Mouse (Mus musculus) spleen, adult 12 weeks (tissue): ENCODE measurements at regions not wholly inside any gene's neighbourhood (a gene's known extent, or its start where the extent isn't known, plus 50 kb on each side); places are given as distances from the start of the nearest gene placed in this dataset.

ENCODE experiments used
- DNase-seq: peaks from one replicate; pipeline ENCODE4 v3.0.0; 2022; ENCODE audit warnings: low spot score

DNA sequence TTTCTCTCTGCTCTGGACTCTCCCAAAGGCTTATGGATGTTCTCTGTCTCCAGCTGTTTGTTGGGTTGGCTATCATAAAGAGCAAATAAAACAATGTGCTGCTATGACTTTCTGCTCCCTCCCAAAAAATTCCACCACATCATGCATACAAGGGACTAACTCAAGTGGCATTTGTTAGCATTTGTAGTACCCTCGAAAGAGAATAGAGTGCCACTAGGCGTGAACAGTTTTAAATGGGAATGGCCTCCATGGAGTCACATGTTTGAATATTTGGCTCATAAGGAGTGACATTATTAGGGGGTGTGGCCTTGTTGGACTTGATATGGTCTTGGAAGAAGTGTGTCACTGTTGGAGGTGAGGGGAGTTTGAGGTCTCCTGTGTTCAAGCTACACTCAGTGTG lies 86.5 kb upstream of the Serbp1 start:
- no peak for DNase-seq

DNA sequence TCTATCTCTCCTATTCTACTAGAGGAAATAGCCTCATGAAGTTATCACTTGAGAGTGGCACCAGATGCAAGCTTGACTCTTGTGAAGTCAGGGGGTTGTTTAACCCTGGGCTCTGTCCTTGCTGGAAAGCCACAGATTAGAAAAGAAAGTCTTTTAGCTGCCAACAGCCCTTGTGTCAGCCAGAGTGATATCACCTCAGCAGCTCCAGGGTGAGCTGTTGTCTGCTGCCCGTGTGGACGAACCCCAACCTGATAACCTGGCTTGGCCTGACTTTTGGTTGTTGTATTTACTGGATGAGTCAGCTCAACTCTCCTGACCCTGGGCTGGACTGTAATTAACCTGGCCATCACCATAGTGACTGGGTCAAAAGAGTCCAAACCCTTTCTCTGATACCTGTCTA lies 88.6 kb upstream of the Serbp1 start:
- DNase-seq: no peak

DNA sequence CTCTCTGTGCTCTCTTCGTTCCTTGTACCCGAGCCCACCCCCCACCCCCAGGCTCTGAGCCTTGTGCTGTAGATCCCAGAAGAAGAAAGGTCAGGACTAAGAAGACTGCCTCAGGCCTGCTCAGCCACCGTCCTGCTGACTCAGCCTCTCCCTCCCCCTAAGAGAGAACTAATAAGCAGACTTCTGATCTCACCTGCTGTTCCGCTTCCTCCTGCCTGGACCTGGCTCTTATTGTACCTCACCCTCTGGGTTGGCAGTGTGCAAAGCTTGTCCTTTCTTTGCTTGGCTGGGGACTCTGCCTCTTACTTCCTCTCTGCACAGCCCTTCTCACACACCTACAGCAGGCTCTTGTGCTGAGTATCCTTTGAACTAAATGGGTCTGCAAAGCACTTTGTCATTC lies 91.3 kb upstream of the Serbp1 start:
- DNase-seq: no peak

DNA sequence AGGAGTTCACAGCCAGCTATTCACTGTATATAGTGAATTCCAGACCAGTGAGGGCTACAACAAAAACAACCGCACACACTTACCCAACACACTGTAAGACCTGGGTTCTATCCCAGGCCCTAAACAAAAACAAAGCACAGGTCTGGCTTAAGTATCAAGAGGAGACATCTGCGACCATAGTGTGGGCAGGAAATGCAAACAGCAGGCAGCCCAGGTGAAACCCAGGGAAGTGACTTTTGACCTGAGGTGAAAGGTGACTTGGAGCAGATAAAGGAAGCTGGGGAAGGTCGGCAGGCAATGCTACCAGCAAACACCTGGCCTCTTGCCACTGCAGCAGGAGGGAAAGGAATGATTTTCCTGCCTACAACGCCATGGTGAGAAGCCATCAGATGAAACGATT lies 92.0 kb upstream of the Serbp1 start:
- DNase-seq: no peak

DNA sequence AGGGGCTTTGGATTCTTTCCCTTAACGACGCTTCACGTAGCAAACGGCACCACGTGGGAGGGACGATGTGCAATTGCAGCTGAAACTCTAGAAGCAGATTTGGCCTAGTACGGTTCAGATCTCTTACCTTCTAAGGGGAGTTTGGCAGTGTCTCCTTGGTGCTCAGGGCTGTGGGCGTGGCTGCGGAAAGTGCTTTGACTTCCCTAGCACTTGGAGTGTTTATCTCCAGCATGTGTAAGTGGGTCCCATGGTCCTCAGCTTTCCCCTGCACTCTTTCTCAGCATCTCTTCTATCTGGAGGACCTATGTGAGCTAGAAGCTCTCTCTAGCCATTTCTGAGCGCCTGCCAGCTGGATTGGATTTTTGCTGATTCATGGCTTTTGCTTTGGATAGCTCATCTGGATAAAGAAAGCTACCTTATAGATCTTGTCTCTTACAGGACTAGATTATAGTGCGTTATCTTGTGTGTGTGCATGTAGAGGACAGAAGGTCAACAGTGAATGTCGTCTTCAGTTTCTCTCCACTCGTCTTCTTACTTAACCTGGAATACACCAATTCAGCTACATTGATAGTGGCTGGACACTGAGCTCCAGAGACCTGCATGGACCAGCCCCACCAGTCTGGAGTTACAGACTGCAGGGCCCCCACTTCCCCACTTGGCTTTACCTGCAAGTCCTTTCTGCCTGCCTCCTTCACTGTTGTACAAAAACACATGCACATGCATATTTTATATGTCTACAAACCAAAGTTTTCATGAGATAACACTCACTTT lies 92.8 kb upstream of the Serbp1 start:
- no peak for DNase-seq

DNA sequence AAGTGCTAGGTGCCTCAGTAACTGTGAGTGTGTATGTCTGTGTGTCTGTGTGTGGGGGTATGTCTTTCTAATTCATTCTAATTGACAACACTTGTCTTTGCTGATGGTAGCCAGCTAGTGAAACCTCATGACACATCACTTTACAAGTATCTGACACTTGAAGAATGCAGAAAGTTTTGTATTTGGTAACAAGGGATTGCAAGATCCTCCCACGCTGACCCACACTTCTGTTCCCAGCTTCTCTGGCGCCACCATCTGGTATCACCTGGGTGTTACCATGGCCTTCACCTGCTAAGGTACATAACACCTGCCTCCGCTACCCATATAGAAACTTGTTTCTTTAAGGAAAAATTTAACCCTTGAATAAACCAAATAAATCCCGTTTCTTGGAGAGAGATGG lies 95.8 kb upstream of the Serbp1 start:
- peak; percentile 31 for DNase-seq

DNA sequence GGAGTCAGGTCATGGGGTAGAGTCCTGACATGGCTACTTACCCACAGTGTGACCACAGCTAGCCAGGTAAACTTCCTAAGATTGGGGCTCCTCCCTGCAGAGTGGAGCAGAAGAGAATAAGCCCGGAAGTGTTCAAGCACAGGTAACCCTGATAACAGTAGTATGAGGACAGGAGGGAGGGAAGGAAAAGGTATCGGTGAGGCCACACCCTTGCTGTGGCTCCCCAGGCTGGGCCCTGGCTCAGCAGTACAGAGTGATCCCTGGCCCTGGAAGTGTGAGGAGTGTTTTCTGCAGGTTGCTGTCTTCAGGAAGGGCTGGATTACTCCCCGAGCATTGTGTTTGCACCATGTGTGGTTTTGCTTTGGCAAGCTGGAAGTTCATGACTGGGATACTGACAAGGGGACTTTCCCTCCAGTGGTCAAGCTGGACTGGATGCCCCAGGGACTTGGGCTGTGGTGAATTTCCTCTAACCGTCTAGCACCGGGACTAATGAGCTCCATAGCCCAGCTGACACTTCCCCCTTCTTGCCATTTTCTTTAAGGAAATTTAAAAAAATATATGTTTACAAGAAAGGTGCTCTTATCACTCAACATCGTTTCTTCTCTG lies 97.2 kb upstream of the Serbp1 start:
- no peak for DNase-seq

DNA sequence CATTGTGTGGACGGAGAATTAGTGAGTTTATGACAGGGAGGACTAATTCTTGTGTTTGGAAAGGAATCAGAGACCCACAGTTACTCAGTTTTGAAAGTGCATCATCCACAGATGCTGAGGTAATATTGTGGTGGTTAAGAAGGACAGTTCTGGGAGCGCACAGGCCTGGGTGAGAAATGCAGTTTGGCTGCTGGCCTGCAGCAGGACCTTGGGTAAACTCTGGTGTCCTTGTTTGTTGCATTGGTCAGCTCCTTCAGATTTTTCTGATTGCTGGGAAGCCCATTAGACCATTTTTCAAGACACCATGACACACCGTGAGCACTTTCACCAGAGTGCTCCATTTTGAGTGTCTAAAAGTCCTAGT lies 99.0 kb upstream of the Serbp1 start:
- no peak for DNase-seq

DNA sequence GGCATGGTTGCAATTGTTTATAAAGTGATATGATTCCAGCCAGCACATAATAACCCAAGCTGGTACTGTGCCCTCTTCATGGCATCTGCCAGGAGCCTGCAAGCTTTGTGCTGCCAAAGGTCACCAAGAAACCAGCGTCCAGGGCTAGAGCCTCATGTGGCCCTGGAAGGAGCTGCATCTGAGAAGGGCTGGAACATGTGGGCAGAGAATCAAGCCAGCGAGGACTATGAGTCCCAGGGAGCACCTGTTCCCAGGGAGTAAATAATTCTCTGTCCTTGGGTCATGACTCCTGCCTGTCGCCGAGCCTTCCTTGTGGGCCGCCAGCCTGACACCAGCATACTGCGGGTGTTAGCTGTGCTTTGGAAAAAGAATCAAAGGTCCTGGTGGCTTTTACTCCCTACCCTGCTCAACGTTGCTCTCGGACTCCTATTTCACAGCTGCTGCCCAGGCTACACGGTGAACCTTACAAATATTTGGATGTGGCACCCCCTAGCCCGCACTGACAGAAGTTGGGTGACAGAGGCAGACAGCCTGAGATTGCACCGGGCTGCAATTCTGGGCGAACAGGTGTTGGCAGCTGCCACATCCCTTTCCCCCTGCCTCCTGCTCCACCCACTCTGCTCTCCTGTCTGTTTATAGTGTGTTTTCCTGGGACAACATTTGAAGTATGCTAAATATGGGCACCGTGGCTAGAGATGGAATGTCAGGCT lies 99.5 kb upstream of the Serbp1 start:
- DNase-seq: no peak

DNA sequence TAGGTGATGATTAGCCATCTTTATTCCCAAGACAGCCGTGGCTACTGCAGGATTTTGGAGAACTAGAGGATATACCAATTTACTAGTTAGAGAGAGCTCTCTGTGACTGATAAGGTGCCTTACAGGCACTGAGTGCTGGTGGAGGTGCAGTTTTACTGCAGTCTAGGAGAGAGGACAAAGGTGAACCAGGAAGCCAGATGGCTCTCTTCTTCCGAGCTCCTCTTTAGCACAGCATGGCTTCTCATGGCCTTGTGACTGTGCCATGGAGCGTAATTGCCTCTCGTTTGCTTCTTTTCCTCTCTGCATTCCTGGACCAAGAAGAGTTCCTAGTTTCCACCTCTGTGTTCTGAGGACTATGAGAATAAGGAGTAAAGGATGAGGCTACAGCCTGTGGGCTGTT lies 100.2 kb upstream of the Gadd45a start:
- DNase-seq: no peak

DNA sequence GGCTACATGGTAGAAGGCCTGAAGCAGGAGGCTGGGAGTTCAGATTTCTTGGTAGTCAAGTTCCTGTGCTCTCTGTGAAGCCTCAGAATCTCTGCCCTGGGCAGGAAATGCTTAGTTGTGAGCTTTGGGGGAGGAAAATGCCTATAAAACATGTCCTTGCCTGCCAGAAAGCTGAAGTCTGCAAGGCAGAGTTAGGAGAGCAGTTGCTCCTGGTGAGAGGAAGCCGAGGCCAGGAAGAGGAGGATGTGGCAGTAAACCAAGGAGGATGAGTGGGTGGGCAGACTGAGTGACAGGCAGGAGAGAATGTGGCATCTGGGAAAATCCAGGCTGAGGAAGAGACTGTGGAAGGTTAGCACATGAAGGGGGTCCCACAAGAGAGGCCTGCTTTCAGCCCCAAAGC lies 97.7 kb upstream of the Gadd45a start:
- DNase-seq: no peak

DNA sequence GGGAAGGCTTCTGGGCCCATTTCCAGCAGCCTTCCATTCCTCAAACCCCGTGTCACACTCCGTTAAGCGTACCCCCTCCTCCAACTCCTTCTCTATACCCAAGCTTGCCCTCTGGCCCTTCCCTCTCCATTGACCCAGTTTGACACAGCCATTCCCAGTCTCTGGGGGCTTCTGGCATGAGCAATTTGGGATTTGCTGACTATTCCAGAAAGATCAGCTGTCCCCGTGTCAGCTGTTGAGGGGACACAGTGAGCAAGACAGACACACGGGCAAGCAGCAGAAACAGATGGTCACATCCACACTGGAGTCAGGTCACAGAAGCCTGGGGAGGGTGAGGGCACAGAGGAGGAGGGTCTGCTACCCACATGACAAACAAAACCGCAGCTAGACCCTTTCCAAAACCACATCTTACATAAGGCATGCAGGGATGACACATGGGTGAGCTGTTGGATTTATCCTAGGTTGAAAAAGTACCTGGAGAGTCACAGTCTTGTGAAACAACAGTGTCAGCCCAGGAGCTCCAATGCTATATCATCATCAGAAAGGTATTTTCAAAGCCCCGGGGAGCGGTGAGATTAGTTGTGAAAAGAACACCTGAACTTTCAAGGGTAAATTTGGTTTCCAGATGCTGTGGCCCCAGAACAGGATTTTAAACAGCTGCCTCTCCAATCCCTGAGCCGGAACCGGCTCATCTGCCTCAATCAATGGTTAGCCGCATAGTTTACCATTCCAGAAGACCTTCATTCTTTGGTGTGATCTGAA lies 93.5 kb upstream of the Gadd45a start:
- no peak for DNase-seq

DNA sequence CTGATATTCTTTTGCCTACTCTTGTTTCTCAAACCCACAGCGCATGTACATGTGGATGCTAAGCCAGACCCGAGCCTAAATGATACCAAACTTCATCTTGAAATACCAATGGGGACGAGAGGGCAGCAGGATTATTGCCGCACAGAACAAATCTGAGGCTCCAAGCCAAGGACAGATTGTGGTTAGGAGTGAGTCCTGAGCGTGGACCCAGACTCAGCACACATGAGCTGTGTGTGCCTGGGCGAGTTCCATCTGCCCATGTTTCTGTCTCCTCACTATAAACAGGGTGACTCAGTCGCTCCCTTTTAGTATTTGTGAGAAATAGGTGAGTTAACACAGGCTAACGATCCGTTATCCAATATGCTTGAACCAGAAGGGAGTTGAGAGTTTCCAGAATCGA lies 92.4 kb upstream of the Gadd45a start:
- DNase-seq: no peak

DNA sequence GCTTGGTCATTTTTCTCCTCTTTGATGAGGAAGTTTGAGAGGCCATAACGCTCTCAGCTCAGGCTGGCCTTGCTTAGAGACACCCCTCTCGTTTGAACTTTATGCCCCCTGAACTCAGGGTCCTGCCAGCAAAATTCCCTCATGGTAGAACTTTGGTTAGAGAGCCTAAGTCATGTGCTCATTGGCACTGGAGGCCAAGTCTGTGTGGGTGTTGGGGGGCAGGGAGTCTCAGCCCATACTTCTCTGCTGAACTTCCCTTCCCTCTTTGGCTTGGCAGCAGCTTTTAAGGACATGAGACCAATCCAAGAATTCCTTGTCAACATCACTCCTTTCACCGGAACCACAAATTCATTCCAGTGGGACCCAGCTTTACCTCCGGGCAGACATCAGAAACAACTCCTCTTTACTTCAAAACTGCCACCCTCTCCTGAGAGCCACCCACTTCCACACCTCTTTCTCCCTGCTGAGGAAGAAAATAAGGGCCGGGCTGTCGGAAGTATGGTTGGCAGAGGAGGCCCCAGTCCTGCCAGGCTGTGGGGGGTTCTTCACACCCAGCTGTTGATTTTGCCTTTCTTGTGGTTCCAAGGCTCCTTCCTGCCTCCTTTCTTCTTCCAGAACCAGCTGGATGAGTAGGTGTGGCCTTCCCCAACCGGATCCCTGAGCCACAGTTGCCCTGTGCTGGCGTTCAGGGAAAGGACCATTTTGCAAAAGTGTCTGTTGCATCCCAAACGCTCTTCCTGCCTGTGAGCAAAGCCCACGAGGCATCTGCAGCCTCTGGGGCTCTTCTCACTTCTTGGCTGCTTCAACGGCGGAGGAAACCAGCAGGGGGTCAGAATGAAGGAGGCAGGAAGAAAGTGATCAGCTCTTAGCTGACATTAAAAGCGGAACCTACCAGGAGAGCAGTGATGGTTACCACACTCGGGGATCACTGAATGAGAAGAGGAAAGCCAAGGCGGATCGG lies 91.5 kb upstream of the Gadd45a start:
- no peak for DNase-seq

DNA sequence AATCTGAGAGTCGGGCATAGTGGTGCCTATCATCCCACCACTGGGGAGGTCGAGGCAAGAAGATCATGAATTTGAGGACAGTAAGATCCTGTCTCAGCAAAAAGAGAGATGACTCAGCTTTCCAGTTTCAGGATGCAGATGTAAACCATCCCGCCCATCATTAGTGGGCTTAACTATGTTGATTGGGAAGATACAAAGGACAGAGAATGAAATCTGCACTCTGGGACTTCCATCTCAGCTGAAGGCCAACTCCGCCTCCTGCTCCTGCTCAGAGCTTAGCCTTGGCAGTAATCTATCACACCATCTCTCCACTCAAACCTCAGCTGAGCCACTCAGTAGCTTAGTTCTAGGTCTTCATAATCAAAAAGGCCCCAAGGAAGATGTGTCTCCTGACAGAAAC lies 90.5 kb upstream of the Gadd45a start:
- no peak for DNase-seq

DNA sequence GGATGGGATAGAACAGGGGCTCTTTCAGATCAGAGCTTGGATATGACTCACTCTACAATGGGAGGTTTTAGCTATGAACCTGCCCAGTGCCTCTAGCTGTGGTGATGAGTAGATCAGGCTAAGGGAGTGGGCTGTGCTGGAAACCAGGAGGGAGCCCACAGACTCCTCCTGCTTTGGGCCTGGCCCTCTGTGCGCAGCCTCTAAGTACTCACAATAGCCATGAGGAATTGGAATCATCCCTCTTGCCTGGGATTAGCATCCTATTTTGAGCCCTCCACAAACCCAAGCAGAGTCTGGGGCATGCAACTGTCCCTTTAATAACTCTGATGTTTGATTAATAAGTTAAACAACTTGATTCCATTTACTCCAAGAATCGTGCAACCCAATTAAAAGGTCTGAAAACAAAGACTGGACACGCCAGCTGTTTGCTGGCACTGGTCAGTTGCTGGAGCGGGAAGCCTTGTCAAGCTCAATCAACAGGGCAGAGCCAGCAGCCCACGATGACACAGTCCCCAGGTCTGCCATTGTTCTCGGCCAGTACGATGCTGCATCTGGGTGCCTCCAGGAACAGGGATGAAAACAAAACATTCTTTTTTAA lies 88.6 kb upstream of the Gadd45a start:
- DNase-seq: no peak

DNA sequence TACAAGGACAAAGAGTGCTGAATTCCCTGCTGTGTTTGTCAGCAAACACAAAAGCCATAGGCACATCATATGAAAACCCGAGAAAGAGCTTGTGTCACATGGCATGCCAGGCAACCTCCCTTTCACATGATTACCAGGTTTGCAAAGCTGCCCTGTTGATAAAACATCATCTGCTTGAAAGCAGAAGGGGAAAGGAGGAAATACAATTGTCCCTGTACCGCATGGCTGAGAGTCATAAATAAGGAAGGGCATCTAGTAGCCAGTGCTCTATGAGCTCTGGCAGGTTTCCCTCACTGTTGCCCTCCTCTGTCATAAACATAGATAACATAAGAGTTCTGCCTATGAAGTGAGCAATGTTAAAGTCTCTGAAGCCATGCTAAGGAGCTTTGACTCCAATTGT lies 86.8 kb upstream of the Gadd45a start:
- DNase-seq: no peak

DNA sequence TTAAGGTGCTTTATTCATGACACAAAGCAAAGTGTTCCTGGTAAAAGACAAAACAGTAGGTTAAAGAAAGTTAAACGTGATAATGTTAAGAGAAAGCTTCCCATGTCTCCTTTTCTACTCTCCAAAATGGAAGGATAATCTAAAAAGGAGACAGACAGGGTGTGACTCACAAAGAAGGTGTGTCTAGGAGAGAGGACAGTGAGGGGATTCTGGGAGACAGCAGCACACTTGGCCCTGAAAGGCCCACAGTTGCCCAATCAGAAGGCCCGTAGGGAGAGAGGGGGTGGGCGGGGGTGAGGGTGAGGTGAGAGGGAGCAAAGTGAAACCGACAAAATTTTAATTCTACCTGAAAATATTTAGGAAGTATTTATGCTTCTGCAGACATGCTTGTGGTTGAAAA lies 85.8 kb upstream of the Gadd45a start:
- no peak for DNase-seq

DNA sequence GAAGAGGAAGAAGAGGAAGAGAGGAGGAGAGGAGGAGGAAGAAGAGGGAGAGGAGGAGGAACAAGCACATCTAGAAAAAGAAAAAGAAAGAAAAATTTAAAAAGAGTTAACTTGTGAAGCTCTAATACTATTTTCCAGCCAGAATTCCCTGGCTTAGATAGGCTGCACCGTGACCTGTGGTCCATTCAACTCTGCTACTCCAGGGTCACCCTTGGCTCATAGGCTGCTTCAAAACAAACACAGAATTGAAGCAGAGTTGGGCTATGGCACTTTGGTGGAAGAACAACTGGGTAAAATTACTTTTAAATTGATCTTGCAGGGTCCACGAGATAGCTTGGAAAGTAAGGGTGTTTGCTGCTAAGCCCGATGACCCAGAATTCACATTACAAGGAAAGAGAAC lies 79.0 kb upstream of the Gadd45a start:
- no peak for DNase-seq

DNA sequence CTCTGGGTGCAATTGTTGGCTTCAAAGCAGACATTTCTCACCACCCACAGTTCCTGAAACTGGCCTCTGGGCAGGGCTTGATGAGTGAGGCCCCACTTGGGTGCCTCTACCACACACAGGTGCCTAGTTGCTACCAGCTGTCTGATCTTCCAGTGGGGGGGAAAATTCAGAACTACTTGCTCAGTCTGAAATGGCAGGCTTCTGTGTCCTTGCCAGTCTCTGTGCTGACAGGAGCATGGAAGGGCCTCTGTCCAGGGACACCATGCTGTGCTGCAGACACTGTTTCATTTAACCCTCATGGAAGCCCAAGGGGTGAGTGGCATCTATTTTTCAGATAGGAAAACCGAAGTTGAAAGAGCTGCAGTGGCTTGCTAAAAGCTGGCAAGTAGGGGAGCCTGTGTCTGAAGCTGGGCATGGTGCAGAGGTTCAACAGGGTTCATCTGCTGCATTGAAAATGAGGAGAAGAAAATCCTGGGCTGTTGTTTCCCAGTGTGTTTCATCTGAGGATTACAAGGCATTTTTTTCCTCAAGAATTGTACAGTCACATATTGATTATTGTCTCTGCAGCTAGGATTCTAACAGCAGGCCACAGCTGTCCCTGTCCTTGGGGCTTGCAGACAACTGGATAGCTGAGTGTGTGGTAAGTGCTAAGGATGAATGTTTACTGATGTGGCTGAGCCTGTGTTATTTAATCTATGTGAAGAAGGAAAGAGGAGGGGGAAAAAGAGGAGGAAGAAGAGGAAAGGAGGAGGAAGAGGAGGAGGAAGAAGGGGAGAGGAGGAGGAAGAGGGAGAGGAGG lies 78.4 kb upstream of the Gadd45a start:
- no peak for DNase-seq
